Mouse (Mus musculus) midbrain, embryonic 13.5 days (tissue): ENCODE data around the gene Rhbdf1. TPM values are rescaled to one million over a fixed set of nuclear protein-coding genes. Genes with fewer than 3 reads are reported as not detected.

ENCODE experiments used
- ATAC-seq: fragments of 200-750 bp; cut with Nextera tagmentation; 2 replicates; pipeline ENCODE4 v1.8.0; 2017; ENCODE audit warnings: mild to moderate bottlenecking, moderate TSS enrichment, moderate library complexity
- H3K27ac ChIP-seq: fragments of 300-500 bp; sonication (generic); 2 replicates; pipeline ENCODE4 v1.5.1; 2015; ENCODE audit warnings: inconsistent platforms, mild to moderate bottlenecking, moderate library complexity
- H3K27me3 ChIP-seq: fragments of 300-500 bp; sonication (generic); 2 replicates; pipeline ENCODE4 v1.6.1; 2015; ENCODE audit warnings: mild to moderate bottlenecking, inconsistent platforms
- H3K36me3 ChIP-seq: fragments of 300-500 bp; sonication (generic); 2 replicates; pipeline ENCODE4 v1.6.1; 2015; ENCODE audit warnings: mild to moderate bottlenecking, inconsistent platforms
- H3K4me1 ChIP-seq: fragments of 300-500 bp; sonication (generic); replicated peaks from 2 replicates; pipeline ENCODE4 v1.6.1; 2015; ENCODE audit warnings: inconsistent platforms
- H3K4me2 ChIP-seq: fragments of 300-500 bp; sonication (generic); replicated peaks from 2 replicates; pipeline ENCODE4 v1.6.1; 2015; ENCODE audit warnings: moderate library complexity, mild to moderate bottlenecking, inconsistent platforms
- H3K4me3 ChIP-seq: fragments of 300-500 bp; sonication (generic); replicated peaks from 2 replicates; pipeline ENCODE4 v1.5.1; 2015; ENCODE audit warnings: mild to moderate bottlenecking, inconsistent platforms
- H3K9ac ChIP-seq: fragments of 300-500 bp; sonication (generic); replicated peaks from 2 replicates; pipeline ENCODE4 v1.6.1; 2015; ENCODE audit warnings: mild to moderate bottlenecking, inconsistent platforms
- H3K9me3 ChIP-seq: fragments of 300-500 bp; sonication (generic); 2 replicates; pipeline ENCODE4 v1.6.1; 2016; ENCODE audit warnings: mild to moderate bottlenecking, inconsistent platforms
- WGBS: fragments of 180-500 bp; shearing (Covaris S2); methylation state at CpG from one replicate; pipeline ENCODE4 v1.1.7; 2015; 5-methylcytosine and 5-hydroxymethylcytosine counted together
- polyA plus RNA-seq: library from polyadenylated mRNA; unstranded; fragments of >200 nt; fragmentation: Nextera tagmentation; extraction: Ambion mirVana; gene quantifications from 2 replicates; pipeline ENCODE4 v1.2.1, GENCODE M21; 2015

Gene Rhbdf1
- polyA plus RNA-seq, 1 experiment from 2014 or later: 14.8 TPM

GRCm38 (mm10) chr11:32253121-32253520, 31.0 kb upstream of the Rhbdf1 start:
- H3K9ac ChIP-seq: no peak overlapping the region
- H3K27ac ChIP-seq: no peak overlapping the region
- no peak overlapping the region for H3K4me2 ChIP-seq
- no peak for ATAC-seq
- no peak overlapping the region for H3K4me3 ChIP-seq
- H3K36me3 ChIP-seq: peaks cover 57% of the 10 kb centered on the region
- H3K9me3 ChIP-seq: no peaks in the 10 kb centered on the region
- H3K4me1 ChIP-seq: no peaks in the 10 kb centered on the region
- no peaks in the 10 kb centered on the region for H3K27me3 ChIP-seq
- WGBS: 100% methylated on average over 1 of the region's 1 CpGs

DNA sequence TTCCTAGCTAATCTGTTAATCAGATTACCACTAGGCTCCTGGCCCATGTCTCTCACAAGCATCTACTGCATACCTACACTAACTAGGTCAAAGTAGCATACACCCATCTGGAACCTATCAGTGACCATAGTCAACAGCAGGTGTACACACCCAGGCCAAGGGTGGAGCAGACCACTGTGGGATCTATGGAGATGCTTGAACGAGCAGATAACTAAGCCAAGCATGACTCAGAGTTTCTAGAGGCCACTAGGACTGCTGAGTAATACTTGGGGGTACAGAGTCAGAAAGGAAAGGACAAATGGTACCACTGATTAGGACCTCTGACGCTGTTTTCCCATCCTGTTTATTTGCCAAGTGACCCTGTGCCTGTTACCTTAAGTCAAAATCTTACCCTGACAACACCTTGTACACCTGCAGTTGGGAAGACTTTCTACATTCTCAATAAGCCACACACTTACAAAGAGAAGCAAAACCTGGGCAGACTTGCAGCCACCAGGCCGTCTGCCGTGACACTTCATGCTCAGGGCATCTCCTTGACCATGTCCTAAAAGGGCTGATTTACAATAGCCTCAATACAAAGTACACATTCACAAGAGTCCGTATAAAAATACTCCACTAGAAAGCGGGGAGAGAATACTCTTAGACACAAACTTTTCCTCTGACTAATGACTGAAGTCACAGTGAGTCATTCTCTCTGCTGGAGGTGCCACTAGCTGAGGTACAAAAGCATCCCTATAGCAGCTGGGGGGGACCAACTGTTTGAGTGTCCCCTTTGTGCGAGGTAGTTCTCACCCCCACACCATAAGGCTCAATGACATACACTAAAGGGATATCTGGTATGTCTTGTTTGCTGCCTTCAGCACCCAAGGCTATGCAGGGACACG, 29.0 kb upstream of the Rhbdf1 start:
- Histone ChIP-seq H3K9me3 (no peaks in the 10 kb centered on the region), H3K36me3 (peaks cover 75% of the 10 kb centered on the region), H3K27ac (no peak overlapping the region), H3K27me3 (no peaks in the 10 kb centered on the region), H3K9ac (no peak overlapping the region), H3K4me3 (no peak overlapping the region), H3K4me2 (no peak overlapping the region), H3K4me1 (no peaks in the 10 kb centered on the region)
- ATAC-seq: no peak
- WGBS: 93% methylated on average over 8 of the region's 8 CpGs

GRCm38 (mm10) chr11:32248350-32248749, 26.2 kb upstream of the Rhbdf1 start:
- ATAC-seq: no peak
- peaks cover 75% of the 10 kb centered on the region for H3K36me3 ChIP-seq
- no peaks in the 10 kb centered on the region for H3K9me3 ChIP-seq
- no peak overlapping the region for H3K4me3 ChIP-seq
- 90% methylated on average over 3 of the region's 3 CpGs for WGBS
- H3K27me3 ChIP-seq: no peaks in the 10 kb centered on the region
- H3K4me1 ChIP-seq: no peaks in the 10 kb centered on the region
- no peak overlapping the region for H3K4me2 ChIP-seq
- no peak overlapping the region for H3K27ac ChIP-seq
- H3K9ac ChIP-seq: no peak overlapping the region

DNA sequence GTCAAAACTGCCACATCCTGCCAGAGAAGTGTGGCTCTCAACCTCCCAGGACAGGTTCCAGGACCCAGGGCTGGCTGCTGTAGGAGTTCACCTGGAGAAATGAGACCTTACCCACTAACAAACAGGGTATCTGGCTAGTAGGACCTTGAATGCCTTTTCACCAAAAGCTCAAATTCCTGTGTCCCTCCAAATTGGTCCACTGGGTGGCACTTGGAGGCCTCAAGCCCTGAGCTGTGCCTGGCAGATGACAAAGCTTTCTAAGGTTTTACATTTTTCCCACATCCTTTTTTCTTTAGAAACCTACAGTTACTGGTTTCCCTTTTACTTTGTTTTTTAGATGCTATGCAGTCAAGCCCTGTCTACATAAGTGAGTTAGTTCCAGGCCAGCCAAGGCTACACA, 25.0 kb upstream of the Rhbdf1 start:
- no peaks in the 10 kb centered on the region for H3K9me3 ChIP-seq
- no peak overlapping the region for H3K4me2 ChIP-seq
- H3K27ac ChIP-seq: no peak overlapping the region
- no peak for ATAC-seq
- H3K36me3 ChIP-seq: peaks cover 63% of the 10 kb centered on the region
- no peak overlapping the region for H3K4me3 ChIP-seq
- no peaks in the 10 kb centered on the region for H3K27me3 ChIP-seq
- no peaks in the 10 kb centered on the region for H3K4me1 ChIP-seq
- H3K9ac ChIP-seq: no peak overlapping the region

GRCm38 (mm10) chr11:32245614-32246013, 23.5 kb upstream of the Rhbdf1 start:
- no peaks in the 10 kb centered on the region for H3K9me3 ChIP-seq

DNA sequence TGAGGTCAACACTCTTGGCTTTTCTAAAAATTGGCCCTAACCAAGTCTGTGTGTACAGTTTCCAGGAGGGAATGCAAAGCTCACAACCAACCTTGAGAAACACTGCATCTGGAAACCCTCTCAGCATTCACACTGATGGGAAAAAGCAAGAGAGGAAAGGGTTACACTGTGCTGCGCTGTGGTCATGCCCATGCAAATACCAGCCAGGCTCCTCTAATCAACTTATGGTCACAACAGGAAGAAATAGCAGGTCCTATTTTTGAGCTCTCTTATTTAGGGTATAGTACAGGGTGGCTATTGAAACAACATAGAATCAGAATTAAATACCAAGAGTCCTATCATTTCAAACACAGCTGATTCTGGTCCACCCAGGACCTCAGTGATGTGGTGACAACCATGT, 22.5 kb upstream of the Rhbdf1 start:
- Histone ChIP-seq H3K4me3 (no peak overlapping the region), H3K27me3 (no peaks in the 10 kb centered on the region), H3K36me3 (peaks cover 65% of the 10 kb centered on the region), H3K4me1 (no peaks in the 10 kb centered on the region), H3K27ac (no peak overlapping the region), H3K9ac (no peak overlapping the region; the same call in 1 of the 2 replicates), H3K4me2 (no peak overlapping the region), H3K9me3 (no peaks in the 10 kb centered on the region)
- no peak for ATAC-seq
- WGBS: 97% methylated on average over 1 of the region's 1 CpGs

More at GRCm38 (mm10) chr11:32245614-32246013, 23.5 kb upstream of the Rhbdf1 start:
- no peak overlapping the region for H3K4me2 ChIP-seq
- no peak overlapping the region for H3K4me3 ChIP-seq
- H3K27me3 ChIP-seq: no peaks in the 10 kb centered on the region
- peaks cover 65% of the 10 kb centered on the region for H3K36me3 ChIP-seq
- no peaks in the 10 kb centered on the region for H3K4me1 ChIP-seq
- no peak overlapping the region for H3K9ac ChIP-seq
- H3K27ac ChIP-seq: no peak overlapping the region
- 96% methylated on average over 6 of the region's 6 CpGs for WGBS
- no peak for ATAC-seq

- Histone ChIP-seq H3K4me1 (no peaks in the 10 kb centered on the region), H3K36me3 (peaks cover 64% of the 10 kb centered on the region), H3K4me2 (no peak overlapping the region), H3K9ac (no peak overlapping the region; the same call in 1 of the 2 replicates), H3K4me3 (no peak overlapping the region), H3K27ac (no peak overlapping the region), H3K9me3 (no peaks in the 10 kb centered on the region), H3K27me3 (no peaks in the 10 kb centered on the region)
- 80% methylated on average over 3 of the region's 3 CpGs for WGBS
- no peak for ATAC-seq
Measured at GRCm38 (mm10) chr11:32244064-32244463, 22.0 kb upstream of the Rhbdf1 start.

GRCm38 (mm10) chr11:32243205-32243955, 21.3 kb upstream of the Rhbdf1 start:
- Histone ChIP-seq H3K9me3 (no peaks in the 10 kb centered on the region), H3K36me3 (peaks cover 64% of the 10 kb centered on the region), H3K4me1 (no peaks in the 10 kb centered on the region), H3K4me3 (no peak overlapping the region), H3K9ac (no peak overlapping the region), H3K27ac (no peak overlapping the region), H3K27me3 (no peaks in the 10 kb centered on the region), H3K4me2 (no peak overlapping the region)
- WGBS: 81% methylated on average over 7 of the region's 7 CpGs
- ATAC-seq: no peak

GRCm38 (mm10) chr11:32242209-32242608, 20.1 kb upstream of the Rhbdf1 start:
- Histone ChIP-seq H3K27me3 (no peaks in the 10 kb centered on the region), H3K4me2 (no peak overlapping the region), H3K4me1 (no peaks in the 10 kb centered on the region), H3K27ac (no peak overlapping the region), H3K9ac (no peak overlapping the region), H3K9me3 (no peaks in the 10 kb centered on the region), H3K4me3 (no peak overlapping the region), H3K36me3 (peaks cover 57% of the 10 kb centered on the region)
- WGBS: 88% methylated on average over 3 of the region's 3 CpGs
- no peak for ATAC-seq

- Histone ChIP-seq H3K27ac (no peak overlapping the region), H3K4me1 (peaks cover 6% of the 10 kb centered on the region), H3K4me2 (no peak overlapping the region), H3K4me3 (no peak overlapping the region), H3K9ac (no peak overlapping the region), H3K9me3 (no peaks in the 10 kb centered on the region), H3K27me3 (no peaks in the 10 kb centered on the region), H3K36me3 (peaks cover 49% of the 10 kb centered on the region)
- ATAC-seq: no peak
Measured at GRCm38 (mm10) chr11:32241391-32241790, 19.3 kb upstream of the Rhbdf1 start.

GRCm38 (mm10) chr11:32238093-32238860, 16.2 kb upstream of the Rhbdf1 start:
- H3K9me3 ChIP-seq: no peaks in the 10 kb centered on the region
- no peak overlapping the region for H3K27ac ChIP-seq
- 73% methylated on average over 5 of the region's 5 CpGs for WGBS
- H3K4me1 ChIP-seq: peaks cover 23% of the 10 kb centered on the region
- no peaks in the 10 kb centered on the region for H3K27me3 ChIP-seq
- peaks cover 45% of the 10 kb centered on the region for H3K36me3 ChIP-seq
- no peak overlapping the region; the same call in 1 of the 2 replicates for H3K9ac ChIP-seq
- no peak overlapping the region for H3K4me2 ChIP-seq
- ATAC-seq: peak; percentile 72
- H3K4me3 ChIP-seq: no peak overlapping the region

GRCm38 (mm10) chr11:32237411-32237795, 15.3 kb upstream of the Rhbdf1 start:
- Histone ChIP-seq H3K9me3 (no peaks in the 10 kb centered on the region), H3K9ac (no peak overlapping the region), H3K36me3 (peaks cover 54% of the 10 kb centered on the region), H3K4me2 (no peak overlapping the region), H3K27ac (no peak overlapping the region), H3K4me3 (no peak overlapping the region), H3K27me3 (no peaks in the 10 kb centered on the region), H3K4me1 (peaks cover 23% of the 10 kb centered on the region)
- 96% methylated on average over 3 of the region's 3 CpGs for WGBS
- ATAC-seq: no peak
